Mouse (Mus musculus): ENCODE measurements around the gene Rfxank. TPM values are rescaled to one million over a fixed set of nuclear protein-coding genes. Genes with fewer than 3 reads are reported as not detected.
A peak's percentile ranks its signal among the peaks of the same experiment; 100 is the strongest.

Gene Rfxank
- polyA plus RNA-seq, 1 experiment from 2014 or later = 20.2 TPM

DNA sequence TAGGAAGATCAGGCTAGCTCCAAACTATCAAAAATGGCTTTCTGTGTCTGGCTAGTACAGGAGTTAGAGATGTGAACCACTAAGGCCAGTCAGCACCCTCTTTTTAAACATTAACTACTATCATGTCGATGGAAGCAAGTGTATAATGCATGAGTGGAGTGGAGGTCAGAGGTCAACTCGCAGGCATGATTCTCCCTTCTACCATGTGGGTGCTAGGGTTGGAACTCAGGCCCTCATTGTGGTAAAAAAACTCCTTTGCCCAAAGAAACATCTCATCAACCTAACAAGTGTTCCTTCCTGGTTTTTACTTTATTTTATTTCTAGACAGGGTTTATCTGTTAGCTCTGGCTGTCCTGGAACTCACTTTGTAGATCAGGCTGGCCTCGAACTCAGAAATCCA lies 31.8 kb upstream of the Rfxank start:
- WGBS = 74% methylated on average over 3 of the region's 3 CpGs
- H3K9ac ChIP-seq = no peak overlapping the region
- peaks cover 8% of the 10 kb centered on the region for H3K27me3 ChIP-seq
- H3K27ac ChIP-seq = no peak overlapping the region
- H3K4me2 ChIP-seq = no peak overlapping the region
- no peaks in the 10 kb centered on the region for H3K9me3 ChIP-seq
- H3K4me3 ChIP-seq = no peak overlapping the region
- ATAC-seq (ENCODE audit: insufficient number of reproducible peaks, low FRiP score, low TSS enrichment, low read depth) = no peak
- H3K4me1 ChIP-seq = peaks cover 31% of the 10 kb centered on the region
- peaks cover 5% of the 10 kb centered on the region for H3K36me3 ChIP-seq

DNA sequence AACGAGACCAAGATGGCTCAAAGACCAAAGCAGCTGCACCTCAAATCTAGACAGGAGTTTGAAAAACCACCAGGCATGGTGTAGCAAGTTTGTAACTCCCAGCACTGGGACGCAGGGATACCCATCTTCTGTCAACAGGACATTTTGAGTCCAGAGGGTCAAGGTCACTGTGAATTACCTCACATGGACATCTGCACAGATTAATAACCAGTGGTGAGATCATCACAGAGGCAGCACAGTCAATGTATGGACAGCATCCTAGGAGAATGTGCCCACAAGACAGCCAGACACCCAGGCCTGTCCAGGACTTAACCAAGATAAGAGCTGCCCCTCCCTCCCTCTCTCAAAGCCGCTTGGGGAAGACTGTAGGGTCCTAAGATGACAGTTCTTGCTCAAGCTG lies 31.2 kb upstream of the Rfxank start:
- Histone ChIP-seq H3K4me3 (no peak overlapping the region), H3K36me3 (peaks cover 4% of the 10 kb centered on the region; the same call in 1 of the 2 replicates), H3K9ac (no peak overlapping the region), H3K27me3 (peaks cover 14% of the 10 kb centered on the region), H3K27ac (no peak overlapping the region), H3K9me3 (no peaks in the 10 kb centered on the region), H3K4me2 (no peak overlapping the region), H3K4me1 (peaks cover 31% of the 10 kb centered on the region)
- WGBS = 82% methylated on average over 3 of the region's 3 CpGs
- no peak for ATAC-seq (ENCODE audit: insufficient number of reproducible peaks, low FRiP score, low TSS enrichment, low read depth)

DNA sequence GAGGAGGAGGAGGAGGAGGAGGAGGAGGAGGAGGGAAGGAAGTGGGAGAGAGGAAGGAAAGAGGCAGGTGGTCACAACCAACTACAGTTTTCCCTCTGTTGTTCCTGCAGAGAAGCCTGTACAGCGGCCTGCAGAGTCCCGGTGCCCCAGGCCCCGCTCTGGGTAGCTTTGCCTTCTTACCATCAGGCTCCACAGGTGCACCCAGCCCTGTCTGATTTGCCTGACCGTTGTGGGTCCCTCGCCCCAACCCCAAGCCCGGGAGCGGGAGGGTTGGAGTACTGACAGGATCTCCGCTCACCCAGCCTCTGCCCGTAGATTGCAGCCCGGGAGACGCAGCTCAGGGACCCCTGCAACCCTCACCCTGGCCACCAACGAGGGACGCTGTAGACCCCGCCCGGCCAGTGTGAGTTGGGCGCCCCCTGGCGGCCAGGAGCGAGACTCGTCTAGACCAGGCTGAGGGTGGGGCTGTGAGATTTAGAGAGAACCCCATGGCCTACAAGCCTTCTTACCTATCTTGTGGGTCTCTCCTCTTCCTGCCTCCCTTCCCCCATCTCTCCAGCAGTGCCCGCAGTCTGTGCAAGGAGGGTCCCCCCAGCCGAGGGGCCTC lies 27.7 kb upstream of the Rfxank start:
- H3K4me2 ChIP-seq = peak overlapping the region; percentile 51
- ATAC-seq (ENCODE audit: insufficient number of reproducible peaks, low FRiP score, low TSS enrichment, low read depth) = peak; percentile 70; the same call in 1 of the 2 replicates
- peak overlapping the region; percentile 25 for H3K4me3 ChIP-seq
- H3K27ac ChIP-seq = no peak overlapping the region
- WGBS = 3% methylated on average over 21 of the region's 21 CpGs
- no peak overlapping the region for H3K9ac ChIP-seq
- peaks cover 23% of the 10 kb centered on the region for H3K27me3 ChIP-seq
- H3K9me3 ChIP-seq = no peaks in the 10 kb centered on the region
- peaks cover 10% of the 10 kb centered on the region; the same call in 1 of the 2 replicates for H3K4me1 ChIP-seq
- no peaks in the 10 kb centered on the region for H3K36me3 ChIP-seq

DNA sequence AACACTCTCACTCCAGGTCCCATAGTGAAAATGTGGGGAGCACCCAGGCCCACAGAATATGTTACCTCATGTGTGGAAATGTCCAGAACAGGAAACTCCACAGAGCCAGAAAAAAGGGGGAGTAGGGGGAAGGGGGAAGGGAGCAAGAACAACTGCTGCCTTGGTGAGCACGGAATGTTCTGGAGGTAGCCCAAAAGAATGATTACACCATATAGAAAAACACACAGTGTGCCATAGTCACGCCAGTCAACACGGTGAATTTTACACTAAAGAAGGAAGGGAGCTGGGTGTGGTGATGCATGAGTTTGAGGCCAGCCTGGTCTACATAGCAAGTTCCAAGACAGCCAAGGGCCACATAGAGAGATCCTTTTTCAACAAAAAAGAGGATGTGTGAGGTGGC lies 24.4 kb upstream of the Rfxank start:
- Histone ChIP-seq H3K36me3 (no peaks in the 10 kb centered on the region), H3K9ac (no peak overlapping the region), H3K4me3 (no peak overlapping the region), H3K27me3 (peaks cover 23% of the 10 kb centered on the region), H3K27ac (no peak overlapping the region), H3K9me3 (no peaks in the 10 kb centered on the region), H3K4me2 (no peak overlapping the region), H3K4me1 (peaks cover 13% of the 10 kb centered on the region)
- 70% methylated on average over 3 of the region's 3 CpGs for WGBS
- ATAC-seq (ENCODE audit: insufficient number of reproducible peaks, low FRiP score, low TSS enrichment, low read depth) = no peak

DNA sequence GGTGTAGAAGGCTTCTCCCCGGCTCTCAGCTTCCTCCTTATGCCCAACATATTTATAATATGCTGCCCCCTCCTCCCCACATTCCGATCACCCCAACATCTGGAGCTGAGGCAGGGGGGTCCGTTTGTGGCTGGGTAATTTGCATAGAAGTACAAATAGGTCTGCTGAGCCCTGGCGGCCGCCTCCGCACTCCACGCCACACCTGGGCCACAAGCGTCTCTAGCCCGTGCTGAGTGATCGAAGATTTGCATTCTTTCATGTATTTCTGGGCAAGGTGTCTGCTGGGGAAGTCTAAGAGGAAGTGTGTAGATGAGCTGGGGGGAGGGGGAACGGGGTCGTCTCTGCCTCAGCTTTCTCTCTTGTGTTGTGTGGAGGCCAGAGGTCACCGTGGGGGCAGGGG lies 21.1 kb upstream of the Rfxank start:
- H3K4me3 ChIP-seq = no peak overlapping the region
- H3K36me3 ChIP-seq = no peaks in the 10 kb centered on the region
- no peak for ATAC-seq (ENCODE audit: insufficient number of reproducible peaks, low FRiP score, low TSS enrichment, low read depth)
- H3K27me3 ChIP-seq = peaks cover 8% of the 10 kb centered on the region
- H3K4me1 ChIP-seq = peaks cover 14% of the 10 kb centered on the region
- no peak overlapping the region for H3K4me2 ChIP-seq
- no peaks in the 10 kb centered on the region for H3K9me3 ChIP-seq
- 64% methylated on average over 13 of the region's 13 CpGs for WGBS
- no peak overlapping the region for H3K27ac ChIP-seq
- H3K9ac ChIP-seq = no peak overlapping the region

DNA sequence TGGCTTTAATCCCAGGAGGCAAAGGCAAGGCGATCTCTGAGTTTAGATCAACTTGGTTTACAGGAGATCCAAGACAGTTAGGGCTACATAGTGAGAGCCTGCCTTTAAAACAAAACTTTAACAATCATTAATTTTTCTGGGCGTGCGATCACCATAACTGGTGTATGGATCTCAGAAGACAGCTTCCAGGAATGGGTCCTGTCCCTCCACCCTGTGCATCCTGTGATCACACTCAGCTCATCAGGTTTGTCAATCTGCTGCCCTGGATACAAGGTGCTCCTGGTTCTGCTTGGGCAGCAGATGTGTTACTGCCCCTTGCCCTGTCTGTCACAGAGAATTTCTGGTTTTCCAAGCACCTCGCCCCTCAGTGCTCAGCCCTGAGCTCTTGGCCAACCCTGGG lies 20.3 kb upstream of the Rfxank start:
- no peak overlapping the region for H3K4me2 ChIP-seq
- H3K4me1 ChIP-seq = peaks cover 14% of the 10 kb centered on the region
- no peaks in the 10 kb centered on the region for H3K36me3 ChIP-seq
- 79% methylated on average over 4 of the region's 4 CpGs for WGBS
- no peak overlapping the region for H3K27ac ChIP-seq
- no peak overlapping the region for H3K9ac ChIP-seq
- H3K27me3 ChIP-seq = peaks cover 5% of the 10 kb centered on the region; the same call in 1 of the 2 replicates
- H3K9me3 ChIP-seq = no peaks in the 10 kb centered on the region
- no peak for ATAC-seq (ENCODE audit: insufficient number of reproducible peaks, low FRiP score, low TSS enrichment, low read depth)
- no peak overlapping the region for H3K4me3 ChIP-seq

DNA sequence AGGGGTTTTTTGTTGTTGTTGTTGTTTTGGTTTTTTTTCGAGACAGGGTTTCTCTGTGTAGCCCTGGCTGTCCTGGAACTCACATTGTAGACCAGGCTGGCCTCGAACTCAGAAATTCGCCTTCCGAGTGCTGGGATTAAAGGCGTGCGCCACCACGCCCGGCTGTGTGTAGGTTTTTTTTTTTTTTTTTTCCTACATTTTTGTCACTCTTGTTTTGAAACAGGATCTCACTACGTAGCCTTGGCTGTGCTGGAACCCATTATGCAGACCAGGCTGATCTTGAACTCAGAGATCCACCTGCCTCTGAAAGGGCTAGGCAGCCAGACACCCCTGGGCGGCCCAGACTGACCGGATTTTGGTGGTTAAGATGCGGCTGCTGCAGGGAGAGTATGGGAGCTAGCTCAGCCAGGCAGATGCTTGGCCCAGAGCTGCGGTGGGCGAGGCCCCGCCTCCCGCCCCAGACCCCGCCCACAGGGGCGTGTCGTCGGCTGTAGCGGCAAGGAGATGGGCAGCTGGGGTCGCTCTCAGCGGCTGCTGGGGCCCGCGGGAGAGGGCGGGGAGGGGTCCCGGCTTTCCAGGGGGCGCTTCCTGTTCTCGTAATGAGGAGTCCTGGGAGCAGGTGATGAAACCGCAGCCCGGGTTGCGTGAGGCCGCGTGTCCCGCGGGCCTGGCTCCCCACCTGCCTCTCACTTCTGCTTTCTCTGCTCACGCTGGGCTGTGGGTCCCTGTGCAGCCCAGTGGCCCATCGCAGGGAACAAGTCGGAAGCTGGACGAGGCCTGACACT lies 19.3 kb upstream of the Rfxank start:
- H3K9me3 ChIP-seq = no peaks in the 10 kb centered on the region
- H3K9ac ChIP-seq = no peak overlapping the region
- no peaks in the 10 kb centered on the region; the same call in 1 of the 2 replicates for H3K27me3 ChIP-seq
- peak; percentile 84 for ATAC-seq (ENCODE audit: insufficient number of reproducible peaks, low FRiP score, low TSS enrichment, low read depth)
- peaks cover 14% of the 10 kb centered on the region for H3K4me1 ChIP-seq
- no peak overlapping the region for H3K27ac ChIP-seq
- peak overlapping the region; percentile 51 for H3K4me3 ChIP-seq
- no peaks in the 10 kb centered on the region for H3K36me3 ChIP-seq
- peak overlapping the region; percentile 82 for H3K4me2 ChIP-seq
- 10% methylated on average over 35 of the region's 40 CpGs for WGBS

DNA sequence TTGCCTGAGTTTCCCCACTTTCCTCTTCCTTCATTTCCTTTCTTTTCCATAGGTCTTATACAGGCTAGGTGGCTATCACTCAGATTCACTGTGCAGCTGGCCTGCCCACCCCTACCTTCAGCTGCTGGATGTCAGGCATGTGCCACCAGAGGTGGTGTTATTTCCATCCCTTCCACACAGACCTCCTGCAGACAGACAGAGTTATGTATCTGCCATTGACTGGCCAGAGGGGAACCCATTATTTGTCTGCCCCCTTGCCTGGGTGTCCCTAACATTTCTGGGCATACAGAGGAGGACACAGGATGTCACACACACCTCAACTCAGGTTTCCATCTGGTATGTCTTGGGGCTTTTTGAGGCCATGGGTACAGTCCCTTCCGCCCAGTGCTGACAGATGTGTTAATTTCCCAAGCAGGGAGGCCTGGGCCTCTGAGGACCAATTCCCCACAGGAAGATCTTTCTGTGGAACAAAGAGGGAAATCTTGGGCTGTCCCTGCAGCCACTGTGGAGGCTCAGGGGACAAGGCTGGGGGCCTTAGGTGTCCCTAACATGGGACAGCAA lies 18.4 kb upstream of the Rfxank start:
- ATAC-seq (ENCODE audit: insufficient number of reproducible peaks, low FRiP score, low TSS enrichment, low read depth) = no peak
- 94% methylated on average over 1 of the region's 1 CpGs for WGBS
- Histone ChIP-seq H3K4me2 (no peak overlapping the region), H3K4me1 (peaks cover 20% of the 10 kb centered on the region), H3K27me3 (no peaks in the 10 kb centered on the region; the same call in 1 of the 2 replicates), H3K4me3 (no peak overlapping the region), H3K9me3 (no peaks in the 10 kb centered on the region), H3K9ac (no peak overlapping the region), H3K36me3 (no peaks in the 10 kb centered on the region), H3K27ac (no peak overlapping the region)

DNA sequence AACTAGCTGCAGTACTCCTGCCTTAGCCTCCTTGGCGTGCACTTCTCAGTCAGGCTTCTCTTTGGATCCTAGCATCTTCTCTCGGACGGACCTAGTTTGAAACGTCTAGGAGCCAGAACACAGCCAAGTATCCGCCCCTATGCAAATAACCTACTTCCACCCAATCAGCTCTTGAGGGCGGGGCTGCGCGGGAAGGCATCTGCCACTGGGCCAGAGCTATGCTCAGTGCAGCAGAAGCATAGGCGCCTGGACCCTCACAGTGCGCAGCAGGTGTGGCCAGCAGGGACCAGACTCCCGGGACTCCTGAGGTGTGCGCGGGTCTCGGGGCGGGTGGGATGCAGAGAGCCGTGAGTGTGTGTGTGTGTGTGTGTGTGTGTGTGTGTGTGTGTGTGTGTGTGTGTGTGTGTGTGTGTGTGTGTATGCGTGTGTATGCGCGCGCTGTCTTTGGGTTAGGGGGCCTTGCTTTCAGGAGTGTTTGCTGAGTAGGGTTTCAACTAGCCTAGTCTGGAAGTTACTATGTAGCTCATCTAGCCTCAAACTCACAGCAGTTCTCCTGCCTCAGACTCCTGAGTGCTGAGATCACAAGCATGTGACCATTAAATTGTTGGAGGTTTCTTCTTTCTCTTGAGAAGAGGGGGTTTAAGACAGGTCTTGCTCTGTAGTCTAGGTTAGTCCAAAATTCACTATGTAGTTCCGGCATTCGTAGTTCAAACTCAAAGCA lies 13.7 kb upstream of the Rfxank start:
- Histone ChIP-seq H3K36me3 (peaks cover under 1% of the 10 kb centered on the region; the same call in 1 of the 2 replicates), H3K4me2 (peak overlapping the region; percentile 38), H3K4me1 (peaks cover 15% of the 10 kb centered on the region), H3K9me3 (no peaks in the 10 kb centered on the region), H3K27me3 (no peaks in the 10 kb centered on the region; the same call in 1 of the 2 replicates), H3K9ac (no peak overlapping the region), H3K27ac (no peak overlapping the region; the same call in 1 of the 2 replicates), H3K4me3 (peak overlapping the region; percentile 16; the same call in 1 of the 2 replicates)
- 12% methylated on average over 22 of the region's 22 CpGs for WGBS
- peak; percentile 85 for ATAC-seq (ENCODE audit: insufficient number of reproducible peaks, low FRiP score, low TSS enrichment, low read depth)

DNA sequence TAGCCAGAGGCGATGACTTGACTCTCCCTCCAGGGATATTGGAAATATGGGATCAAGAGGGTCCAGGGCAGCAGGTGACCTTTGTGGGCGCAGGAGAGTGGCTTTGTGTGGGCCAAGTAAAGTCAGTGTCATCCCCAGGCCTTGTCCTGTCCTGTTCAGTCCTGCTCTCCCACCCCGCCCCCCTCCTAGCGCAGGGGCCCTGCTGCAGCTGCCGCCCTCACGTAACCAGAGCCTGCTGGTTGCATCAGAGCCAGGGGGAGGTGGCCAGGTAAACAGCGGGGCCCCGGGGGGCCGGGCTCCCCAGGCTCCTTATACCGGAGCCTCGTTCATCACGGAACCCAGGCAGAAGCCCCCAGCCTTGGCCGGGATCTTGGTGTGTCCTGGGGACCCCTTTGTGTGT lies 11.2 kb upstream of the Rfxank start:
- Histone ChIP-seq H3K4me1 (peaks cover 13% of the 10 kb centered on the region), H3K4me2 (peak overlapping the region; percentile 11; the same call in 1 of the 2 replicates), H3K9ac (no peak overlapping the region), H3K27ac (no peak overlapping the region), H3K27me3 (no peaks in the 10 kb centered on the region; the same call in 1 of the 2 replicates), H3K9me3 (no peaks in the 10 kb centered on the region), H3K4me3 (no peak overlapping the region), H3K36me3 (peaks cover 26% of the 10 kb centered on the region)
- no peak for ATAC-seq (ENCODE audit: insufficient number of reproducible peaks, low FRiP score, low TSS enrichment, low read depth)
- WGBS = 15% methylated on average over 13 of the region's 13 CpGs

DNA sequence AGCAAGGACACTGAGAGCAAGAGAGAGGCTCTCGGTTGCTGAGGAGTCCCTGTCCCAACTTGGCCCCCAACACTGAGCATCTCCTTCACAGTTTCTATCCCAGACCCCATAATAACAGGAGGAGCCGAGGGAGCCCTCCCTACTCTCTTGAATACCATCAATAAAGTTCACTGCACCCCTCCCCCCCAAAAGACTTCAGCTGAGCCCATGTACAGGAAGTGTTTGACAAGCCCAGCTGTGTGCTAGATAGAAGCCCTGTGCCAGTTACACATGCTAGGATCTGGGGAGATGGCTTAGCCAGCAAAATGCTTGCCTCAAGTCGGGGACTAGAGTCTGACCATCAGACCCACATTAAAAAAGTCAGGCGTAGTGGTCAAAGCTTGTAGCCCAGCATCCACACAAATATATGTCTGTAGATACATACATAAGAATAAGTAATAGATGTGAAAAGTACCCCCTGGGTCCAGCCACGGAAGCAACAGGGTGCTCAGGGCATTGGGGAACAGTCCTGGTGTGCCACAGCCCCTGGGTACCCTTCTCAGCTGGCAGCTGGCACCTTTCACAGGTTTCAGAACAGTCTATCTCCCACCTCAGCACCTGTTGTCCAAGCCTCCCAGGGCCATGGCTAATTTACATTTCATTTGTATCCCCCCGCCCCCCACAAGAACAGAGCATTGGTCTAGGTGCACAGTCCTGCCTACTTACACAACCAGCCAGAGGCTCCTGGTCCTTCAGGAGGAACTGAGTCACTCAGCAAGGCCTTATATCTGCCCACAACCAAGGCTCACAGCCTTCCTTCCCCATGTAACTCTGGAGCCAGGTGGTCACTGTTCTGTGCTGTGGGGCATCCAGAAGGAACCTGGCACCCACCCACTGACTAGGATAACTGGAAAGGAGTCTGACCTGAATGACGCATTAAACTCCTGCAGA lies 9.0 kb upstream of the Rfxank start:
- ATAC-seq (ENCODE audit: insufficient number of reproducible peaks, low FRiP score, low TSS enrichment, low read depth) = no peak
- H3K4me1 ChIP-seq = peaks cover 13% of the 10 kb centered on the region
- no peak overlapping the region for H3K27ac ChIP-seq
- H3K4me3 ChIP-seq = no peak overlapping the region
- 89% methylated on average over 7 of the region's 7 CpGs for WGBS
- H3K36me3 ChIP-seq = peaks cover 44% of the 10 kb centered on the region
- no peak overlapping the region for H3K9ac ChIP-seq
- no peak overlapping the region for H3K4me2 ChIP-seq
- H3K9me3 ChIP-seq = no peaks in the 10 kb centered on the region
- H3K27me3 ChIP-seq = no peaks in the 10 kb centered on the region; the same call in 1 of the 2 replicates

All from limb, embryonic 15.5 days (tissue).